Mouse (Mus musculus) mesoderm, embryonic 11.5 days (tissue): ENCODE measurements around the gene Srsf12.

ENCODE experiments used
- DNase-seq: peaks from one replicate; pipeline ENCODE4 v3.0.0-alpha.2; 2012; ENCODE audit warnings: low read depth, low spot score

Gene Srsf12

DNA sequence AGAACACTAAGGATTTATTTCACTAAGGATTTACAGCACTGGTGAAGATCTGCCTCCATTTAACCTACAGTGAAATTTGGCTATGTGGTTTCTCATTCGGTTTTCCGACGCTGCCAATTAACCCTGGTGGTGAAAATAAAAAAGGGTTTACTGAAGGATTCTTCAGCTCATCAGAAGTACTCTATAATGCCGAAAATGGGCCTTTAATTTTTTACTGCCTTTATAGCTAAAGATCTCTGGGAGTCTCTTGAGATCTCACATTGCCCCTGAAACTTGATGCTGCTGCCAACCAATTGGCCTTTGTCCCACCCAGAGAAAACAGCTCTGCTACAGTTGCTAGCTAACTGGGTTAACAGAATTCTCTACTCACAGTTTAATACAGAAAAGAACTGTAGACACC, 40.1 kb downstream of the Srsf12 start:
- DNase-seq = no peak

DNA sequence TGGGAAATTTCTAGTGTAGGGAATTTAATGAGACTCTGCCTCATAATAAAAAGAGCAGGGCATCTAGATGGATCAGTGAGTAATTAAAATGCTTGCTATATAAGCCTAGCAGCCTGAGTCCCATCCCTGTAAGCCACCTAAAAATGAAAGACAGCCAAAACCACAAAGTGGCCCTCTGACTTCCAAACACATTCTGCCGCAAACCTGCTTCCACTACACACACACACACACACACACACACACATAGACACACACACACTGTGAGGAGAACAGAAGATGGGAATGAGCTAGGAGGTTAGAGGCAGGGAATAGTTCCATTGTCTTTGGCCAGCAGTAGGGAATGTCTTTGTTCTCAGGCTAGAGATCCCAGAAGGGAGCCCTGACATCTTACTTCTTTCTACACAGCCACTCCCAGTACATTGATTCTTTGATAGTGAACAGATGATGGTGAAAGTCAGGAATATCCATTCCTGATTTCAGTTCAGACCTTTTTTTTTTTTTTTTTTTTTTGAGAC, 41.0 kb downstream of the Srsf12 start:
- no peak for DNase-seq

DNA sequence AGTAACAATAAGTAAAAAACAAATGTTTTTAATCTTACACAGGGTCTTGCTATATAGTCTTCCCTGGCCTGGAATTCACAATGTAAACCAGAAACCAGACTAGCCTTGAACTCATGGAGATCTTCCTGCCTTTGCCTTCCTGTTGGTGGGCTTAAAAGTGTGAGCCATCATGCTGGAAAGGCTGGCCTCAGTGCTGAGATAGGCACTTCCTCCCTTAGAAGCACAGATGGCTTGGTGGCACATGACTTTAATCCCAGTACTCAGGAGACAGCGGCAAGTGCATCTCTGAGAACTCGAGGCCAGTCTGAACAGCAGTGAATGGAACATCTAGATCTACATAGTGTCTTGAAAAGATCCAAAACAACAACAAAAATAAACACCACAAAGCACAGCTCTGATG, 42.1 kb downstream of the Srsf12 start:
- no peak for DNase-seq

DNA sequence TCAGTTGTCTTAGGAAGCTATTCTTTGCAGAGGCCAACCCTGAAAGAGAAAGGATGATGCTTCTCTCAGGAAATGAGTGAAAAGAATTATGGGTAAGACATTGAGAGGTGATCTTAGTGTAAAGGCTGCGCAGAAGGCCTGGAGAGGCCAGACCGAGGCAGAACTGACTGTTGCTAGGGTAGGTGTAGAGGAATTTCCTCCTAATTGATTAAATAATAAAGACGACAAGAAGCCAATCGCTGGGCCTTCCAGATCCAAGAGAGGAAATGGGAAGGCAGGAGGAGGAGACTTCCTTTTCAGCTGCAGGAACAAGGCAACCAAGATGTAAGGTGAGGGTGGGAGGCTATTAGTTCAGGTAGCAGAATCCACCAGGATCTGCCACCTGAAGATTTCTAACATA, 45.9 kb downstream of the Srsf12 start:
- DNase-seq = no peak

DNA sequence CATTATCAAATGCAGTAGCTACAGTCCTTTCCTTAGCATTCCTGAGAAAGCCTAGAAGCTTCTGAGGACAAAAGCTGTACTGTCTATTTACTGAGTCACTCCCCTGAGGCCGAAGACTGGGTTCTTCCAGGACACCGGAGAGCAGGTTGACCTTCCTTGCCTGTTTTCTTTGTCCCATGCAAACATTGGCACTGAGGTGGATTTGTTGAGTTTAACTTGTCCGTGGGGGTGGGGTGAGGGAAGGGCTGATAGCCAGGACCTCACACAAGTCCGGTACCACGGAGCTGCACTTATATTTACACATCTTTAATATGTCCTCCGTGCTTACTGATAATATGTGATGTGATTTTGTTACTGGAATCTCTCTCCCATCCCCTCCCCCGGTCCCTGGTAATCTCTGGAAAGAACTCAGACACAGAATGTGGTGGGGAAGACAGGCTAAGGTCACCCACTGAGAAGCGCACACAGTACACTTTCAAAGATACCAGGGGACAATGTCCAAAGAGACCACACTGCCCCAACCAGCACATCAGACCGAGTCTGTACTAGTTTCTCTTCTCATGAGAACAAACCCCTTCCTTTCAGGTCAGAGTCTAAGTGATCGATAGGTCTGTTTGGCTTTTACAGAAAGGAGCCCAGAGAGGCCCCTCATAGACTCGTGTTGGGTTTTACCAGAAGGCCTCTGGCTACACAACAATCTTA, 48.6 kb downstream of the Srsf12 start:
- DNase-seq = no peak

DNA sequence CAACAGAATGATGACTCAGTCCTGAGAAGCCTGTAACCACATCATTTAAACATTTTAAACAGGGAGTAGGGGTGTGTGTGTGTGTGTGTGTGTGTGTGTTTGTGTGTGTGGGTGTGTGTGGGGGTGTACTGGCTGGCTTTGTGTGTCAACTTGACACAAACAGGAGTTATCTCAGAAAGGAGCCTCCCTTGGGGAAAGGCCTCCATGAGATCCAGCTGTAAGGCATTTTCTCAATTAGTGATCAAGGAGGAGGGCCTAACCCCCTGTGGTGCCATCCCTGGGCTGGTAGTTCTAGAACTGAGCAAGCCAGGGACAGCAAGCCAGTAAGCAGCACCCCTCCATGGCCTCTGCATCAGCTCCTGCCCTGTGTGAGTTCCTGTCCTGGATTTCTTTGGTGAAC, 51.5 kb downstream of the Srsf12 start:
- DNase-seq = no peak

- no peak for DNase-seq
These were observed 52.5 kb downstream of the Srsf12 start for GRCm38 (mm10) chr4:33261311-33261753.

DNA sequence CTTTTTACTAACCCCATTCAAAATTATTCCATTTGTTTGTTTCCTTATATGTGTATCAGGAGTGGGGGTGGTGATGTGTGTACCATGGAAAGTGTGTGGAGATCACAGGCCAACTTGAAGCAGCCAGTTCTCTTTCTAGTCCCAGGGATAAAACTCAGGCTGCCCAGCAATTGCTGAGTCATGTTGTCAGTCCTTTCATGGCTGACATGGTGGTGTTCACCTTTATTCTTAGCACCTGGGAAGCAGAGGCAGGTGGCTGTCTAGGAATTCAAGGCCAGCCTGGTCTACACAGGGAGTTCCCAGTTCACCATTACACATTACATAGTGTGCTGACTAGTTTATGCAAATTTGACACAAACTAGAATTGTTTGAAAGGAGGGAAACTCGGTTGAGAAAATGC, 54.1 kb downstream of the Srsf12 start:
- no peak for DNase-seq

DNA sequence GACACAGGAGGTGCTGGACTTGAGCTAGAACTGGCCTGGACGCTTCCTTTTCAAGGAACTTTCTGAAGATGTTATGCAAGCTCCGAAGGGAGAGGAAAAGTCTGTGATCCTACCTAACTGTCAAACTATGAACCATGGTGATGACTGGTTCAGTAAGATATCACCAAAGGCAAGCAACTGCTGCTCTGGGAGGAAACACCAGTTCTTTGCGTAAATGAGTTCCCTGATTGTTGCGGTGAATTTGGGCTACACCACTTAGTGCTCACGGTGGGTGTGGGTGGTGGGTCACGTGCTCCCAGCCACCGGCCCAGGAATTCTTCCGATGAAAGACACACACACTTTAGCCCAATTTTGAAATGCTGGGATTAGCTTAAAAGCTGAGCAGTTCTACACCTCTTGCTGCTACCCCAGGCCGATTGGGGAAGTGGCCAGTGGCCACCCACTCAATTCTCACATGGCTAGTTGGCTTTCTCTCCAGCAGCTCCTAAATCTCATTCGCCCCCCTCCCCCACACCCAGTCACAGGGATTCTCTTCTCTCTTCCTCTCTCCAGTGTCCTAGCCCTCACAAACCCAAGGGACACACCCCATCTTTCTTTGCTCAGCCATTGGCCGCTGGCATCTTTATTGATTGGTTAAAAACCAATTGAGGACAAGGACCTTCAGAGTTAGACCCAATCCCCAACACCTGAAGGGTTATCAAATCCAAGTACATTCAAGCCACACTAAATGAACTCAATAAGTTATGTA, 56.4 kb downstream of the Srsf12 start:
- no peak for DNase-seq

DNA sequence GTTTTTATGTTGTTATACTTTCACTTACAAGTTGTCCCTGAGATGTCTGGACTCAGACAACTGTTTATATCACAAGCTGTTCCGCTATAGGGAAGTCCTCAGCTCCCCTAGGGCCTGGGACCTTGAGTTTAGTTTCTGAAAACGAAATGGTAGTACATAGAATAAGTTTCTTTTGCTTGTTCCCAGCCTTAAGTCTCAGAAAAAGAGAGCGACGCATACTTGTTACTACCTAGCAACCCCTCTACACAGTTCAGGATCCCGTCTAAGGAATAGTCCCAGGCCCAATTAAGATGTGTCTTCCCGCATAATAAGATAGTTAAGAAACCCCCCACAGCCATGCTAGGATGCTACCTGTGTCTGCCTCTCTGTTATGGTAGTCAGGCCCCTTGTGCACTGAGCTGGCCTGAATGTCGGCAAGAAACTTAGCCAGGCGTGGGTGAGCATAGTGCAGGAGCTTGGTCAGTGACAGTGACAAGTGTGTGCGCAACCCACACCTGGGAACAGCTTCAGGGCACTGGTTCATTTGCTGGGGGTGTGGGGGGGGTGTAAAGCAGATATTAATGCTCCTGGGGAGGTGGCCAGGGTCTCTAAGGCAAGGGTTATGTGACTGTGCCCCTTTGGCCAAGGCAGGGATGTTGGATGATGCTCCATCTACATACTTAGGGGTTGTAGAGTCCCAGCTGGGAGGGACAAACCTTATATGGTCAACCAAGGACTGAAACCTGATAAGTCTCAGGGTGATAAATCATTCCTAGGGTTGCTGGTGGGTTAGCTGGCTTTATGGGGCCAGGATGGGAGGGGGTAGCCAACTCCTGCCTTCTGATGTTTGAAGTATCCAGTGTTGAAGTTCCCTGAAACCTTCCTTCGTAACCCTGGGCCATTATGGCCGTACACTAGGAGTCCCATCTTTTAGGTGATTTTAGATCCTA, 61.9 kb downstream of the Srsf12 start:
- no peak for DNase-seq

DNA sequence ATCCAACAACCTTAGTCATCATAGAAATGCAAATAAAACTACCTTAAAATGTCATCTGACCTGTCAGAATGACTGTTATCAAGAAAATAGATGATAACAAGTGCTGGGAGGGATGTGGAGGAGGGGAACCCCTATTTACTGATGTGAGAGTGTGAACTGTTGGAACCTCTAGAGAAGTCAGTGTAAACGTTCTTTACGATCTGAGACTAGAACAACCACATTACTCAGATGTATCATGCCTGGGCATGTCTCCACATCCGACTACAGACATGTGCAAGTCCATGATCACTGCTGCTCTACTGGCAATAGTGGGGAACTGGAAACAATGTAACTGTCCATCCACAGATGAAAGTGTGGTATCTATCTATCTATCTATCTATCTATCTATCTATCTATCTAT, 64.6 kb downstream of the Srsf12 start:
- DNase-seq = no peak

GRCm38 (mm10) chr4:33281891-33282685, 73.3 kb downstream of the Srsf12 start:
- no peak for DNase-seq
